Mouse (Mus musculus) cortical plate, adult 2 months (tissue): Measurements from ENCODE around the gene Cyb5d1.

ENCODE experiments used
- CTCF ChIP-seq: fragments of 200-500 bp; IDR thresholded peaks from 2 replicates; pipeline ENCODE4 v1.5.1; 2011; ENCODE audit warnings: mild to moderate bottlenecking, control low read depth, low read length; ENCODE audit not compliant: insufficient read depth; ENCODE audit errors: extremely low read depth
- POLR2A ChIP-seq: fragments of 200-500 bp; IDR thresholded peaks from 2 replicates; pipeline ENCODE4 v1.6.1; 2011; ENCODE audit warnings: mild to moderate bottlenecking, low read length, control low read depth; ENCODE audit not compliant: insufficient read depth; ENCODE audit errors: extremely low read depth

- TF ChIP-seq POLR2A: no peak
- TF ChIP-seq CTCF: no peak
Observed at GRCm38 (mm10) chr11:69410045-69410309, 14.5 kb upstream of the Cyb5d1 start.
